Mouse (Mus musculus) G1E (cell line): Measurements from ENCODE around the gene Zfand3. TPM values are rescaled to one million over a fixed set of nuclear protein-coding genes. Genes with fewer than 3 reads are reported as not detected.

Experiments used
- ATAC-seq: 2 replicates; pipeline ENCODE4 v1.8.0; 2016; ENCODE audit warnings: mild to moderate bottlenecking; ENCODE audit not compliant: insufficient number of reproducible peaks, poor library complexity, low FRiP score, severe bottlenecking; ENCODE audit errors: extremely low read depth
- DNase-seq: peaks from one replicate; pipeline ENCODE4 v3.0.0; 2012; ENCODE audit warnings: low spot score
- H3K27me3 ChIP-seq: 2 replicates; pipeline ENCODE4 v1.6.1; 2012; ENCODE audit warnings: mild to moderate bottlenecking, low read length, inconsistent platforms; ENCODE audit not compliant: insufficient read depth
- H3K36me3 ChIP-seq: replicated peaks from 2 replicates; pipeline ENCODE3; 2012; ENCODE audit warnings: mild to moderate bottlenecking, inconsistent platforms
- H3K4me1 ChIP-seq: 2 replicates; pipeline ENCODE4 v1.6.1; 2012; ENCODE audit warnings: low read depth, low read length, inconsistent platforms, mixed read lengths; ENCODE audit not compliant: insufficient read depth
- H3K4me3 ChIP-seq: 2 replicates; pipeline ENCODE4 v1.5.1; 2012; ENCODE audit warnings: low read depth, mild to moderate bottlenecking, inconsistent platforms, low read length, moderate library complexity, mixed read lengths
- H3K9me3 ChIP-seq: replicated peaks from 2 replicates; pipeline ENCODE4 v1.6.1; 2012; ENCODE audit warnings: inconsistent platforms
- CTCF ChIP-seq: IDR thresholded peaks from 2 replicates; pipeline ENCODE4 v1.5.1; 2012; ENCODE audit warnings: low read depth, low read length, inconsistent platforms, mixed read lengths
- GATA1 ChIP-seq: IDR thresholded peaks from 2 replicates; pipeline ENCODE4 v1.6.1; 2012; ENCODE audit warnings: borderline replicate concordance, low read length, inconsistent platforms, mixed read lengths
- GATA2 ChIP-seq: IDR thresholded peaks from 2 replicates; pipeline ENCODE4 v1.6.1; 2012; ENCODE audit warnings: low read depth, low read length, inconsistent platforms, borderline replicate concordance
- POLR2AphosphoS5 ChIP-seq: IDR thresholded peaks from 2 replicates; pipeline ENCODE4 v1.6.1; 2012; ENCODE audit warnings: low read depth, low read length, inconsistent platforms; ENCODE audit not compliant: insufficient replicate concordance
- TAL1 ChIP-seq: conservative IDR thresholded peaks from 2 replicates; pipeline ENCODE4 v1.6.1; 2012; ENCODE audit warnings: low read depth, low read length, inconsistent platforms, mixed read lengths
- polyA plus RNA-seq: library from polyadenylated mRNA; stranded (reverse); fragments of >175 nt; gene quantifications from 2 replicates; pipeline ENCODE4 v1.2.3, GENCODE M21; 2012
- total RNA-seq, 2 experiments: library from RNA; stranded (forward) in 1 of 2; stranded (reverse) in 1 of 2; fragments of 200-1000 nt in 1 of 2; fragments of >200 nt in 1 of 2; fragmentation: Nextera tagmentation in 1 of 2; gene quantifications; 2 replicates each; pipeline ENCODE4 v1.2.3; 2014 to 2017

Zfand3 gene
- total and polyA plus RNA-seq, 3 experiments: 17.6 to 93.6 (median 49.2) TPM

GRCm38 (mm10) chr17:30160823-30161432 lies 156.4 kb downstream of the Zfand3 start:
- H3K9me3 ChIP-seq: no peaks in the 10 kb centered on the region
- ATAC-seq (no peak), DNase-seq (no peak)
- no peak for TF ChIP-seq TAL1
- no peak overlapping the region for H3K4me3 ChIP-seq
- peaks cover 31% of the 10 kb centered on the region for H3K36me3 ChIP-seq
- H3K4me1 ChIP-seq: peaks cover 4% of the 10 kb centered on the region; the same call in 1 of the 2 replicates
- H3K27me3 ChIP-seq: no peaks in the 10 kb centered on the region

GRCm38 (mm10) chr17:30162983-30163382 lies 158.4 kb downstream of the Zfand3 start:
- H3K4me1 ChIP-seq: peaks cover 4% of the 10 kb centered on the region; the same call in 1 of the 2 replicates
- no peak for TF ChIP-seq TAL1
- no peak for TF ChIP-seq POLR2AphosphoS5
- TF ChIP-seq CTCF: no peak
- TF ChIP-seq GATA2: no peak
- H3K9me3 ChIP-seq: no peaks in the 10 kb centered on the region
- ATAC-seq (no peak), DNase-seq (no peak)
- H3K4me3 ChIP-seq: no peak overlapping the region
- H3K27me3 ChIP-seq: no peaks in the 10 kb centered on the region
- peaks cover 20% of the 10 kb centered on the region for H3K36me3 ChIP-seq

- no peak for ATAC-seq
- Histone ChIP-seq H3K9me3 (no peaks in the 10 kb centered on the region; the same call in 1 of the 2 replicates), H3K27me3 (no peaks in the 10 kb centered on the region), H3K4me3 (no peak overlapping the region), H3K36me3 (peaks cover 17% of the 10 kb centered on the region), H3K4me1 (peaks cover 4% of the 10 kb centered on the region; the same call in 1 of the 2 replicates)
- DNase-seq: no peak
- no peak for TF ChIP-seq GATA2
- TF ChIP-seq GATA1: no peak
- no peak for TF ChIP-seq CTCF
These were observed 159.3 kb downstream of the Zfand3 start for GRCm38 (mm10) chr17:30163793-30164192.

GRCm38 (mm10) chr17:30164818-30165217 lies 160.3 kb downstream of the Zfand3 start:
- no peak for ATAC-seq
- peaks cover 21% of the 10 kb centered on the region for H3K36me3 ChIP-seq
- TF ChIP-seq GATA1 (no peak), POLR2AphosphoS5 (no peak), TAL1 (no peak), CTCF (no peak), GATA2 (no peak)
- DNase-seq: no peak
- H3K4me1 ChIP-seq: peaks cover 4% of the 10 kb centered on the region; the same call in 1 of the 2 replicates
- peaks cover 5% of the 10 kb centered on the region for H3K9me3 ChIP-seq
- no peak overlapping the region for H3K4me3 ChIP-seq
- H3K27me3 ChIP-seq: no peaks in the 10 kb centered on the region

- H3K4me1 ChIP-seq: peaks cover 17% of the 10 kb centered on the region
- no peak overlapping the region for H3K4me3 ChIP-seq
- no peak for TF ChIP-seq GATA1
- no peak for TF ChIP-seq POLR2AphosphoS5
- TF ChIP-seq GATA2: no peak
- no peak for TF ChIP-seq TAL1
- no peak for TF ChIP-seq CTCF
- no peaks in the 10 kb centered on the region for H3K9me3 ChIP-seq
- H3K36me3 ChIP-seq: peaks cover 19% of the 10 kb centered on the region
- ATAC-seq (no peak), DNase-seq (no peak)
- no peaks in the 10 kb centered on the region for H3K27me3 ChIP-seq
These were observed 172.9 kb downstream of the Zfand3 start for GRCm38 (mm10) chr17:30177435-30177834.

GRCm38 (mm10) chr17:30178402-30178801 lies 173.9 kb downstream of the Zfand3 start:
- Histone ChIP-seq H3K36me3 (peaks cover 20% of the 10 kb centered on the region), H3K9me3 (no peaks in the 10 kb centered on the region), H3K4me3 (no peak overlapping the region), H3K27me3 (no peaks in the 10 kb centered on the region), H3K4me1 (peaks cover 18% of the 10 kb centered on the region)
- DNase-seq (no peak), ATAC-seq (no peak)
- TF ChIP-seq GATA1 (no peak), CTCF (no peak), GATA2 (no peak), POLR2AphosphoS5 (no peak), TAL1 (no peak)

- H3K4me3 ChIP-seq: no peak overlapping the region
- DNase-seq (no peak), ATAC-seq (no peak)
- H3K27me3 ChIP-seq: no peaks in the 10 kb centered on the region
- no peaks in the 10 kb centered on the region for H3K9me3 ChIP-seq
- H3K36me3 ChIP-seq: peaks cover 30% of the 10 kb centered on the region
- peaks cover 20% of the 10 kb centered on the region for H3K4me1 ChIP-seq
- TF ChIP-seq GATA2 (no peak), GATA1 (no peak), POLR2AphosphoS5 (no peak), TAL1 (no peak), CTCF (no peak)
These were observed 175.7 kb downstream of the Zfand3 start for GRCm38 (mm10) chr17:30180197-30180596.
